Mouse (Mus musculus) limb, embryonic 14.5 days (tissue): ENCODE results near the gene Malrd1. TPM values are rescaled to one million over a fixed set of nuclear protein-coding genes. Genes with fewer than 3 reads are reported as not detected.

Experiments used
- ATAC-seq: fragments of 200-750 bp; cut with Nextera tagmentation; 2 replicates; pipeline ENCODE4 v1.8.0; 2017; ENCODE audit warnings: low read depth, moderate number of reproducible peaks, moderate TSS enrichment; ENCODE audit not compliant: low FRiP score
- DNase-seq: peaks from one replicate; pipeline ENCODE4 v3.0.0-alpha.2; 2015; ENCODE audit warnings: low spot score
- H3K27ac ChIP-seq: fragments of 300-500 bp; sonication (generic); replicated peaks from 2 replicates; pipeline ENCODE4 v1.5.1; 2014; ENCODE audit warnings: low read depth, mild to moderate bottlenecking, low read length, moderate library complexity, mixed read lengths
- H3K27me3 ChIP-seq: fragments of 300-500 bp; sonication (generic); 2 replicates; pipeline ENCODE4 v1.6.1; 2014; ENCODE audit warnings: low read length, mixed read lengths; ENCODE audit not compliant: control insufficient read depth, insufficient read depth
- H3K36me3 ChIP-seq: fragments of 300-500 bp; sonication (generic); 2 replicates; pipeline ENCODE4 v1.6.1; 2014; ENCODE audit warnings: mild to moderate bottlenecking, low read length, moderate library complexity, mixed read lengths; ENCODE audit not compliant: control insufficient read depth, insufficient read depth
- H3K4me1 ChIP-seq: fragments of 300-500 bp; sonication (generic); 2 replicates; pipeline ENCODE4 v1.6.1; 2014; ENCODE audit warnings: antibody characterized with exemption, low read length, mixed read lengths; ENCODE audit not compliant: control insufficient read depth, insufficient read depth
- H3K4me2 ChIP-seq: fragments of 300-500 bp; sonication (generic); replicated peaks from 2 replicates; pipeline ENCODE4 v1.6.1; 2014; ENCODE audit warnings: low read depth, mild to moderate bottlenecking, low read length, moderate library complexity; ENCODE audit not compliant: severe bottlenecking
- H3K4me3 ChIP-seq: fragments of 300-500 bp; sonication (generic); replicated peaks from 2 replicates; pipeline ENCODE4 v1.5.1; 2014; ENCODE audit warnings: low read length
- H3K9ac ChIP-seq: fragments of 300-500 bp; sonication (generic); 2 replicates; pipeline ENCODE4 v1.6.1; 2014; ENCODE audit warnings: mild to moderate bottlenecking, low read depth, low read length, moderate library complexity; ENCODE audit not compliant: severe bottlenecking
- H3K9me3 ChIP-seq: fragments of 300-500 bp; sonication (generic); 2 replicates; pipeline ENCODE4 v1.6.1; 2016; ENCODE audit warnings: low read length; ENCODE audit not compliant: control insufficient read depth
- POLR2A ChIP-seq: fragments of 200-500 bp; IDR thresholded peaks from 2 replicates; pipeline ENCODE4 v1.8.0; 2012; ENCODE audit warnings: inconsistent platforms, mild to moderate bottlenecking, moderate library complexity, borderline replicate concordance; ENCODE audit not compliant: insufficient read depth, insufficient read length; ENCODE audit errors: extremely low read depth
- WGBS: fragments of 180-500 bp; shearing (Covaris S2); extraction: QIAGEN DNeasy Blood & Tissue Kit; methylation state at CpG from one replicate; pipeline ENCODE4 v1.1.7; 2014; 5-methylcytosine and 5-hydroxymethylcytosine counted together
- polyA plus RNA-seq, 2 experiments: library from polyadenylated mRNA; depleted of rRNA in 1 of 2; stranded (reverse) in 1 of 2; unstranded in 1 of 2; fragments of >200 nt; fragmentation: Nextera tagmentation in 1 of 2; extraction: Ambion mirVana in 1 of 2; gene quantifications; 2 replicates each; pipeline versions ENCODE4 v1.2.1 to v1.2.3; 2012 to 2014

The Malrd1 gene
- polyA plus RNA-seq, 2 experiments: 0.04 TPM; not detected in 1

- Histone ChIP-seq H3K4me1 (no peaks in the 10 kb centered on the region; the same call in 1 of the 2 replicates), H3K27ac (no peak overlapping the region), H3K27me3 (no peaks in the 10 kb centered on the region), H3K4me2 (no peak overlapping the region), H3K9me3 (no peaks in the 10 kb centered on the region), H3K36me3 (no peaks in the 10 kb centered on the region), H3K4me3 (no peak overlapping the region), H3K9ac (no peak overlapping the region)
- TF ChIP-seq POLR2A: no peak
- DNase-seq (peak; percentile 55), ATAC-seq (peak; percentile 68; the same call in 1 of the 2 replicates)
- WGBS: 25% methylated on average over 1 of the region's 1 CpGs
Measured at GRCm38 (mm10) chr2:16240861-16241260, 714.6 kb downstream of the Malrd1 start.

- Histone ChIP-seq H3K9ac (no peak overlapping the region), H3K4me1 (no peaks in the 10 kb centered on the region; the same call in 1 of the 2 replicates), H3K27ac (no peak overlapping the region), H3K9me3 (no peaks in the 10 kb centered on the region), H3K4me3 (no peak overlapping the region), H3K4me2 (no peak overlapping the region), H3K36me3 (no peaks in the 10 kb centered on the region), H3K27me3 (no peaks in the 10 kb centered on the region)
- no peak for TF ChIP-seq POLR2A
- DNase-seq: peak; percentile 31
- 21% methylated on average over 2 of the region's 2 CpGs for WGBS
- ATAC-seq: no peak
Measured at GRCm38 (mm10) chr2:16243097-16243496, 716.8 kb downstream of the Malrd1 start.

GRCm38 (mm10) chr2:16248861-16249260 is 722.6 kb downstream of the Malrd1 start:
- no peaks in the 10 kb centered on the region for H3K27me3 ChIP-seq
- TF ChIP-seq POLR2A: no peak
- no peak overlapping the region for H3K27ac ChIP-seq
- WGBS: 59% methylated on average over 3 of the region's 3 CpGs
- H3K9ac ChIP-seq: no peak overlapping the region
- no peak for ATAC-seq
- no peaks in the 10 kb centered on the region for H3K4me1 ChIP-seq
- H3K4me2 ChIP-seq: no peak overlapping the region
- H3K4me3 ChIP-seq: no peak overlapping the region
- no peaks in the 10 kb centered on the region for H3K9me3 ChIP-seq
- no peaks in the 10 kb centered on the region for H3K36me3 ChIP-seq
- DNase-seq: no peak

GRCm38 (mm10) chr2:16252274-16252673 is 726.0 kb downstream of the Malrd1 start:
- ATAC-seq: no peak
- Histone ChIP-seq H3K27me3 (no peaks in the 10 kb centered on the region), H3K9ac (no peak overlapping the region), H3K4me1 (no peaks in the 10 kb centered on the region), H3K4me2 (no peak overlapping the region), H3K36me3 (no peaks in the 10 kb centered on the region), H3K9me3 (no peaks in the 10 kb centered on the region), H3K27ac (no peak overlapping the region), H3K4me3 (no peak overlapping the region)
- TF ChIP-seq POLR2A: no peak
- DNase-seq: no peak
- WGBS: 45% methylated on average over 1 of the region's 1 CpGs
